Mouse (Mus musculus) thymus, postnatal 14 days (tissue): ENCODE measurements around the gene Nfix.
"Not testable (repeated sequence)": the region's sequence is repeated elsewhere in the genome, so short reads cannot be mapped to it uniquely, and the experiment has no call there.

Experiments used
- DNase-seq: peaks from one replicate; pipeline ENCODE4 v3.0.0; 2021

Gene Nfix

GRCm38 (mm10) chr8:84832034-84832717, 32.0 kb upstream of the Nfix start:
- DNase-seq, result peak; percentile 90

GRCm38 (mm10) chr8:84831490-84831889, 31.3 kb upstream of the Nfix start, which contains the start of gene Gadd45gip1:
Gene Gadd45gip1, plus strand, starts transcription at chr8:84831522.
- peak; percentile 42 for DNase-seq

GRCm38 (mm10) chr8:84826518-84826917, 26.4 kb upstream of the Nfix start:
- DNase-seq, result not testable (repeated sequence)

GRCm38 (mm10) chr8:84825636-84826035, 25.5 kb upstream of the Nfix start:
- peak; percentile 63 for DNase-seq

GRCm38 (mm10) chr8:84823653-84824052, 23.5 kb upstream of the Nfix start:
- peak; percentile 73 for DNase-seq

- no peak for DNase-seq
These were observed 22.6 kb upstream of the Nfix start, which contains the start of gene Dand5 for GRCm38 (mm10) chr8:84822723-84823122. Gene Dand5, minus strand, starts transcription at chr8:84822823.

- DNase-seq, result no peak
These were observed 16.0 kb upstream of the Nfix start for GRCm38 (mm10) chr8:84816117-84816516.

GRCm38 (mm10) chr8:84815547-84815946, 15.4 kb upstream of the Nfix start:
- DNase-seq, result peak; percentile 94

GRCm38 (mm10) chr8:84814555-84815441, 14.7 kb upstream of the Nfix start:
- no peak for DNase-seq

- no peak for DNase-seq
These were observed 14.1 kb upstream of the Nfix start for GRCm38 (mm10) chr8:84814240-84814554.

- no peak for DNase-seq
These were observed 13.7 kb upstream of the Nfix start for GRCm38 (mm10) chr8:84813830-84814229.

GRCm38 (mm10) chr8:84813059-84813458, 12.9 kb upstream of the Nfix start:
- DNase-seq, result peak; percentile 84

- no peak for DNase-seq
These were observed 11.2 kb upstream of the Nfix start for GRCm38 (mm10) chr8:84811303-84811702.

GRCm38 (mm10) chr8:84810896-84811295, 10.8 kb upstream of the Nfix start:
- peak; percentile 88 for DNase-seq

- no peak for DNase-seq
These were observed 9.8 kb upstream of the Nfix start for GRCm38 (mm10) chr8:84809941-84810280.

- DNase-seq, result no peak
These were observed 9.2 kb upstream of the Nfix start for GRCm38 (mm10) chr8:84809109-84809940.

GRCm38 (mm10) chr8:84806031-84806430, 5.9 kb upstream of the Nfix start:
- DNase-seq, result no peak

- DNase-seq, result peak; percentile 31
These were observed 810 bp downstream of the Nfix start for GRCm38 (mm10) chr8:84799136-84799931.

GRCm38 (mm10) chr8:84798446-84799135, 1.6 kb downstream of the Nfix start:
- DNase-seq, result no peak

- DNase-seq, result no peak
These were observed 2.2 kb downstream of the Nfix start for GRCm38 (mm10) chr8:84797971-84798370.

GRCm38 (mm10) chr8:84797256-84797797, 2.8 kb downstream of the Nfix start:
- DNase-seq, result no peak
